Mouse (Mus musculus): ENCODE data around the gene Nfkbib.

- TF ChIP-seq EP300 (IDR thresholded peaks at IDR 0.05; ENCODE audit: low read depth) (peak; percentile 33; the same call in 1 of the 2 replicates), CTCF (IDR thresholded peaks at IDR 0.05; ENCODE audit: low read depth) (peak; percentile 87)
Measured at GRCm38 (mm10) chr7:28741709-28742438, 25.4 kb downstream of the Nfkbib start, which contains the start of the genes Mrps12 and Sars2.

All from heart, postnatal 0 days (tissue).